Mouse (Mus musculus): ENCODE data around the gene Anp32a. TPM values are rescaled to one million over a fixed set of nuclear protein-coding genes. Genes with fewer than 3 reads are reported as not detected.

Gene Anp32a
- polyA plus RNA-seq, 1 experiment from 2014 or later: 176 TPM

DNA sequence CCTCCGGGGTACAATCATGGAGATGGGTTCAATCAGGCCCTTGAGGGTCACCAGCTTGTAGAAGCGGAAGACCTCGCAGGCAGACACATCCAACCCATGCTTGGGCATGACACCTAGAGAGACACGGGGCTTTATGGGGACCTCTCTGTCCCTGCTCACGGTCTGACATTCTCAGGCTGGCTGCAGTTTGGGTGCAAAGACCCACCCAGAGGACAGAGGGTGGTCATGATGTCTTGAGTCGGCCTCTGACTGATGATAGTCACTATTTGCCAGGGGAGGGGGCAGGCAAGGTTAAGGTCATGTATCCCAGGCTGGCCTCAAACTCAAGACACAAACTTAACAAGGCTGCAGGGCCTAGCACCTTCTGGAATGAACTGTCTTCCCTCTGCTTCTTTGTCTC lies 85.4 kb downstream of the Anp32a start:
- no peak overlapping the region for H3K27ac ChIP-seq (ENCODE audit: low read length)
- no peak overlapping the region for H3K9ac ChIP-seq (ENCODE audit: low read length)
- no peak overlapping the region for H3K4me3 ChIP-seq (ENCODE audit: low read length)
- no peaks in the 10 kb centered on the region for H3K27me3 ChIP-seq (ENCODE audit: control insufficient read depth, insufficient read depth, low read length)
- peaks cover 5% of the 10 kb centered on the region for H3K36me3 ChIP-seq (ENCODE audit: control insufficient read depth, insufficient read depth)
- no peaks in the 10 kb centered on the region for H3K4me1 ChIP-seq (ENCODE audit: control insufficient read depth, insufficient read depth, low read length)
- no peaks in the 10 kb centered on the region for H3K9me3 ChIP-seq (replicated peaks; ENCODE audit: control insufficient read depth, low read length)
- 91% methylated on average over 6 of the region's 6 CpGs for WGBS
- no peak overlapping the region for H3K4me2 ChIP-seq (ENCODE audit: low read depth, low read length)
- no peak for ATAC-seq (replicated peaks; ENCODE audit: extremely low read depth, insufficient read depth, low FRiP score)

DNA sequence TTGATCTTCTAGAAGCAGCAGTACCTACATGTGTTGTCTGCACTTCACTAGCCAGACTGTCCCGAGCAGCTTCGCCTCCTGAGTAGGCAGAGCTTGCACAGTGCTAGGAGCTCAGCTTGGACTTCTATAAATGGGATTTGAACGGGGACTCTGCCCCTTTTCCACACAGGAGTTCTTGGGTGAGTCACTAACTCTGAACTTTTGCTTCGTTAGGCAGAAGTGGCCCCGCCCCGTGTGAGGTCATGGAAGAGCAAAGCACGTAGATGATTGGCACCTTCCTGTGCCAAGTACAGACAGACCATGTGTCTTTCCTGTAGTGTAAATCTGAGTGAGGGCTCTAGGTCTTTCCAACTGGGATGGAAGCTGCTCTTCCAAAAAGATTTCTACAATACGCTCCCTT lies 85.9 kb downstream of the Anp32a start:
- no peak for ATAC-seq (replicated peaks; ENCODE audit: extremely low read depth, insufficient read depth, low FRiP score)
- no peaks in the 10 kb centered on the region for H3K9me3 ChIP-seq (replicated peaks; ENCODE audit: control insufficient read depth, low read length)
- H3K9ac ChIP-seq (ENCODE audit: low read length): no peak overlapping the region
- H3K36me3 ChIP-seq (ENCODE audit: control insufficient read depth, insufficient read depth): peaks cover 5% of the 10 kb centered on the region
- no peak overlapping the region for H3K4me3 ChIP-seq (ENCODE audit: low read length)
- 69% methylated on average over 8 of the region's 8 CpGs for WGBS
- H3K27me3 ChIP-seq (ENCODE audit: control insufficient read depth, insufficient read depth, low read length): no peaks in the 10 kb centered on the region
- no peak overlapping the region for H3K4me2 ChIP-seq (ENCODE audit: low read depth, low read length)
- H3K4me1 ChIP-seq (ENCODE audit: control insufficient read depth, insufficient read depth, low read length): no peaks in the 10 kb centered on the region
- H3K27ac ChIP-seq (ENCODE audit: low read length): no peak overlapping the region

Other genes starting within 250 kb of the Anp32a start
- 8.7 and 9.2 TPM in 2 replicates for gene Glce, start 218.6 kb upstream of the Anp32a start, polyA plus RNA-seq (2015; fragmentation: Nextera tagmentation; extraction: Ambion mirVana)
- not detected in 2 replicates for gene Spesp1, start 59.1 kb upstream of the Anp32a start, polyA plus RNA-seq (2015; fragmentation: Nextera tagmentation; extraction: Ambion mirVana)
- 7.1 and 8.3 TPM in 2 replicates for gene Coro2b, start 195.8 kb downstream of the Anp32a start, polyA plus RNA-seq (2015; fragmentation: Nextera tagmentation; extraction: Ambion mirVana)